ENCODE assay signal across 17 mouse cellular contexts in genomic region chr17:70836820-70837219, GRCm38 (mm10). TPM values are rescaled to one million over a fixed set of nuclear protein-coding genes. Genes with fewer than 3 reads are reported as not detected.
DNase-seq lines count a peak whose midpoint lies in the region; ATAC-seq lines count a peak whose summit lies in the region.
"Had no signal": no experiment of that assay in that cellular context is flagged by ENCODE, and none has a peak within 500 bp of the region (broad histone marks: within the 10 kb centered on the region; RNA-seq: fewer than 3 reads in every experiment).

No protein-coding gene starts in this region.

- peak; percentile 56 for DNase-seq in adrenal gland, postnatal 10 days
- DNase-seq in adrenal gland, adult 18-20 months (ENCODE audit: low spot score in 2 of 2): no peak
- no peak for DNase-seq in midbrain, embryonic 10.5 days (ENCODE audit: low spot score)
- no peak for DNase-seq in midbrain, embryonic 11.5 days (ENCODE audit: low spot score, missing footprints)
- peak; percentile 46 for DNase-seq in adrenal gland, postnatal 25 days
- no peak for DNase-seq in cerebellum, adult 11 months
- no peak for DNase-seq in left cerebral cortex, postnatal 4 days
- no peak for DNase-seq in left cerebral cortex, adult 8-10 months (ENCODE audit: low spot score in 2 of 2)
- DNase-seq: cerebellum, adult 9-10 months; kidney, adult 9 months; liver, embryonic 13.5 days; right cerebral cortex, postnatal 14 days; thymus, postnatal 14 days had no signal

- intact Hi-C loops in left cerebral cortex, postnatal 4 days (cut with DNase I): no loop called here

- 46% methylated on average over 7 of the region's 7 CpGs for WGBS in midbrain, embryonic 10.5 days
- 30% methylated on average over 7 of the region's 7 CpGs for whole genome bisulfite sequencing in midbrain, embryonic 11.5 days

- no peak overlapping the region for H3K9ac ChIP-seq in midbrain, embryonic 11.5 days (ENCODE audit: low read length)
- H3K9ac ChIP-seq: hindbrain, embryonic 13.5 days; liver, embryonic 13.5 days; midbrain, embryonic 12.5 days had no signal

- H3K36me3 ChIP-seq in midbrain, embryonic 10.5 days: peaks cover 36% of the 10 kb centered on the region
- H3K36me3 ChIP-seq in midbrain, embryonic 11.5 days (ENCODE audit: control insufficient read depth, insufficient read depth, low read length): no peaks in the 10 kb centered on the region
- H3K36me3 ChIP-seq: hindbrain, embryonic 13.5 days had no signal

- no peak overlapping the region for H3K4me2 ChIP-seq in midbrain, embryonic 11.5 days
- H3K4me2 ChIP-seq: hindbrain, embryonic 13.5 days; liver, embryonic 13.5 days; midbrain, embryonic 12.5 days had no signal

- H3K27ac ChIP-seq in midbrain, embryonic 10.5 days (replicated peaks): 0 out of 2 replicates have a peak overlapping the region, but pooled peaks have one; percentile 46
- H3K27ac ChIP-seq in midbrain, embryonic 11.5 days (ENCODE audit: low read depth, low read length): no peak overlapping the region
- H3K27ac ChIP-seq: forebrain, embryonic 10.5 days; hindbrain, embryonic 13.5 days; limb, embryonic 10.5 days; liver, embryonic 13.5 days; midbrain, embryonic 12.5 days had no signal

- H3K27me3 ChIP-seq in midbrain, embryonic 10.5 days (ENCODE audit: low read depth, poor library complexity, severe bottlenecking): peaks cover 39% of the 10 kb centered on the region
- peaks cover 4% of the 10 kb centered on the region; the same call in 1 of the 2 replicates for H3K27me3 ChIP-seq in midbrain, embryonic 11.5 days (ENCODE audit: control insufficient read depth, insufficient read depth, low read length)
- H3K27me3 ChIP-seq: hindbrain, embryonic 13.5 days had no signal

- no peaks in the 10 kb centered on the region for H3K9me3 ChIP-seq in midbrain, embryonic 10.5 days (replicated peaks)
- no peaks in the 10 kb centered on the region for H3K9me3 ChIP-seq in midbrain, embryonic 11.5 days (ENCODE audit: control insufficient read depth, low read length)
- H3K9me3 ChIP-seq: forebrain, embryonic 10.5 days; hindbrain, embryonic 13.5 days; limb, embryonic 10.5 days; liver, embryonic 13.5 days; midbrain, embryonic 12.5 days had no signal

- no peak for ATAC-seq in midbrain, embryonic 11.5 days (ENCODE audit: low FRiP score)

- no peak overlapping the region for H3K4me3 ChIP-seq in midbrain, embryonic 10.5 days
- H3K4me3 ChIP-seq in midbrain, embryonic 11.5 days (ENCODE audit: low read depth, low read length): no peak overlapping the region
- H3K4me3 ChIP-seq: forebrain, embryonic 10.5 days; hindbrain, embryonic 13.5 days; limb, embryonic 10.5 days; liver, embryonic 13.5 days; midbrain, embryonic 12.5 days had no signal

- H3K4me1 ChIP-seq in midbrain, embryonic 10.5 days: peaks cover 27% of the 10 kb centered on the region
- peaks cover 8% of the 10 kb centered on the region; the same call in 1 of the 2 replicates for H3K4me1 ChIP-seq in midbrain, embryonic 11.5 days (ENCODE audit: control insufficient read depth, insufficient read depth, low read length)

RNA-seq across cellular contexts. Expression of gene Tgif1, which starts 16.5 kb away (rescaled TPM):
- 10 to 100 TPM; 35.7 to 51.8 TPM for total RNA-seq in adrenal gland, postnatal 10 days (2021)
- 10 to 100 TPM; 42.5 to 58.2 TPM for total RNA-seq in adrenal gland, adult 18-20 months (2021)
- polyA plus RNA-seq in midbrain, embryonic 10.5 days (2016; fragmentation: Nextera tagmentation; extraction: Ambion mirVana): 72.9 and 73.6 TPM in 2 replicates
- polyA plus RNA-seq in midbrain, embryonic 11.5 days (2014; fragmentation: Nextera tagmentation; extraction: Ambion mirVana): 53.0 and 58.4 TPM in 2 replicates
- 73.0 and 74.7 TPM in 2 replicates for total RNA-seq in adrenal gland, postnatal 25 days (2021)
- 1 to 10 TPM; 3.2 to 3.3 TPM for total RNA-seq in left cerebral cortex, postnatal 4 days (2021)
- 1 to 10 TPM; 1.9 to 4.7 (median 3.1) TPM for total RNA-seq in left cerebral cortex, adult 8-10 months (2022)

Comparison
In these comparisons a context has a peak if more than half of its experiments do, and no peak if none do; other contexts are left out.
1. DNase-seq: peak in adrenal gland, postnatal 10 days (single experiment) and adrenal gland, postnatal 25 days (single experiment); none in adrenal gland, adult 18-20 months (0 of 2), midbrain, embryonic 10.5 days (single experiment), midbrain, embryonic 11.5 days (single experiment), cerebellum, adult 11 months (single experiment), left cerebral cortex, postnatal 4 days (single experiment) and left cerebral cortex, adult 8-10 months (0 of 2).
2. RNA of gene Tgif1, which starts 16.5 kb away (total RNA-seq): 73.0 to 74.7 TPM in adrenal gland, postnatal 25 days, 42.5 to 58.2 TPM in adrenal gland, adult 18-20 months and 35.7 to 51.8 TPM in adrenal gland, postnatal 10 days; 1.9 to 4.7 TPM in left cerebral cortex, adult 8-10 months and 3.2 to 3.3 TPM in left cerebral cortex, postnatal 4 days; every median in the first group is over 4 times any median in the second.